Mouse (Mus musculus): ENCODE measurements around the gene Dkk1. TPM values are rescaled to one million over a fixed set of nuclear protein-coding genes. Genes with fewer than 3 reads are reported as not detected.
"Not testable (repeated sequence)": the region's sequence is repeated elsewhere in the genome, so short reads cannot be mapped to it uniquely, and the experiment has no call there.

The Dkk1 gene
- 2.3 and 4.3 TPM in 2 replicates for polyA plus RNA-seq (2015; fragmentation: Nextera tagmentation; extraction: Ambion mirVana)

DNA sequence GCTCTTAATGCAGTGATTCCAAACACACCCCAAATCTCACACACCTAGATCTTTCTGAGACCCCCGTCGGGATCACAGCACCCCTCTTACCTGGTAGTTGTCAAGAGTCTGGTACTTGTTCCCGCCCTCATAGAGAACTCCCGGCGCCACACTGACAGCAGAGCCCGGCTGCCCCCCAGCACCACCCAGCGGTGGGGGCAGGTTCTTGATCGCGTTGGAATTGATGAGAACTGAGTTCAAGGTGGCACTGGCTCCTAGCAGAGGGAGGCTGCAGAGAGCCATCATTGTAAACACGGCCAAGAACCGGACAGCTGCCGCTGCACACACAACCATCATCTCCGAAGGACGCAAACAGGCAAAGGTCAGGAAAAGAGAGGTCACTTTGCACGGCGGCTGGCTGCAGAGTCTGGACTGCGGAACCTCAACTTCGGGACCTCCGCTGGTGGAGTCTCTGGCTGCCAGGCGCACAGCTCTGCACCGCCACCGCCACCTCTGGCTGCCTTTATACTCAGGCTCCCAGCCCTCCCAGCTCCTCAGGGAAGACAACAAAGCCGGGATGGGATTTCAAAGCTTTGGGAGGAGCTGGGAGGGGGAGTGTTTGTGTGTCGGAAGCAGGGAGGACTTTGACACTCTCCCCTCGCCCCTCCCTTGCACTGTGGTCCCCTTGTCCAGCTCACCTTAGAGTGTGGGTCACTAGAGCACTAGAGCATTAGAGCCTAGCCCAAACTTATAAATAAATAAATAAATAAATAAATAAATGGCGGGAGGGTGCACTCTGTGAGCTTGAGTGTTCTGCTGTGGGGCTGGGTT is at the start of gene Dkk1:
TSS of gene Dkk1 (minus strand) at position 622 of the 810 bp plus-strand sequence.
- H3K27me3 ChIP-seq = peaks cover 74% of the 10 kb centered on the region
- under 1% methylated on average over 26 of the region's 26 CpGs for WGBS

DNA sequence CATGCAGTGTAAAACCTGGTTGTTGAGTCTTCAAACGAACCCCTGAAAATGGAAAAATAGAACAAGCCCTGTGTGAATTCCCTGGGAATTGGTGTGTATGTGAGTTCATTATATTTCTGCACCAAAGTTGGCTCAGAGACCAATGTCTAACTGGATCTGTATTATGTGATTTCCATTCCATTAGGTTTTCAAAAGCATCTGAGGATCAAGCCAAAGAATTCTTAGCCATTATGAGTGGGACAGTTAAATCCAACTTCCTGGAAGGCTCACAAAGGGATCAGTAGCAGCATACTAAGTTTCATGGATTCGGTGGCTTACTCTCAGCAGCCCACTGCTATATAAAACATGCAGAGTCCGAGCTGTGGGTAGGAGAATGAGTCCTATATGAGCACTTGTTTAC is 36.9 kb upstream of the Dkk1 start:
- no peak overlapping the region for H3K4me2 ChIP-seq (replicated peaks)
- H3K36me3 ChIP-seq = no peaks in the 10 kb centered on the region
- no peaks in the 10 kb centered on the region for H3K27me3 ChIP-seq
- H3K4me3 ChIP-seq (replicated peaks) = no peak overlapping the region
- ATAC-seq = no peak
- 62% methylated on average over 3 of the region's 3 CpGs for WGBS
- no peak overlapping the region for H3K27ac ChIP-seq
- H3K9me3 ChIP-seq = no peaks in the 10 kb centered on the region
- no peaks in the 10 kb centered on the region for H3K4me1 ChIP-seq (replicated peaks)
- no peak overlapping the region for H3K9ac ChIP-seq (replicated peaks)

More for the DNA sequence above, at the start of gene Dkk1:
- Histone ChIP-seq H3K9ac (replicated peaks) (peak within 1 kb of the TSS; percentile 50), H3K4me1 (replicated peaks) (peaks cover 27% of the 10 kb centered on the region), H3K36me3 (no peaks in the 10 kb centered on the region), H3K9me3 (no peaks in the 10 kb centered on the region), H3K4me2 (replicated peaks) (peak within 1 kb of the TSS; percentile 65), H3K4me3 (replicated peaks) (peak within 1 kb of the TSS; percentile 40), H3K27ac (peak within 1 kb of the TSS; percentile 39; the same call in 1 of the 2 replicates)
- peak; percentile 85 for ATAC-seq

DNA sequence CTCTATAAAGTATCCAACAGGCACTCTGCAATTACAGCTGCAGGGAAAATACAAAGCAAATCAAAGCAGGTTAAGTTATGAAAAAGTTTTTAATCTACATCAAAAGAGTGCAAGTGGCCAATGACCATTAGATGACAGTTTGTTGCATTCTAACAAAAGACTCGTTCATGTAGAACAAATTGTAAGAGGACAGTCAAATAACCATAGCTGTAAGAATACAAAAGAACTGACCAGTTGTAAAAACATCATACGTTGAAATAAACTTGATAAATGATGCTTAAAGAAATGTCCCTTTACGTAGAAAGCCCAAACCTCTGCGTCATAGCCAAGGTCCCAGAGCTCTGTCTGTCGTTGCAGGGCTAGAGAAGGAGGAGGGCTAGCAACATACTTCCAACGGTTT is 15.1 kb upstream of the Dkk1 start:
- WGBS = 50% methylated on average over 6 of the region's 6 CpGs
- Histone ChIP-seq H3K27me3 (no peaks in the 10 kb centered on the region), H3K9me3 (no peaks in the 10 kb centered on the region), H3K36me3 (no peaks in the 10 kb centered on the region), H3K9ac (replicated peaks) (no peak overlapping the region), H3K27ac (no peak overlapping the region), H3K4me1 (replicated peaks) (no peaks in the 10 kb centered on the region), H3K4me2 (replicated peaks) (no peak overlapping the region), H3K4me3 (replicated peaks) (no peak overlapping the region)
- ATAC-seq = no peak

DNA sequence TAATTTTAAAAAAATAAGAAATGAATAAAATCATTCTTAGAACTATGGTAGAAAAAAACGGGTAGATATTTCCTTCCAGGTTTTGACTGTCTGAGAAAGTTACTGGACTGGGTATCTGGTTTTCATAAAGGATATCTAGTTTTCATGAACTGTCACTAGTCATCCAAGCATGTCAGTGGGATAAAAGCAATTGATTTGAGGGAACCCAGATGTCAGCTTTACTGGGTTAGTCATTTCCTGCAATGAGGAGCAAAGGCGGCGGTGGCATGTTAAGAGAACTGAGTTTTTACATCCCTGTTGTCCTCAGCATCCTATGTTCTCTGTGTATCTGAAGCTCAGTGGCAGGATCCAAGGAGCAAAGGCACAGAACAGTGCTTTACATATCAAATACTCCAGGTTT is 14.4 kb upstream of the Dkk1 start:
- H3K9ac ChIP-seq (replicated peaks) = no peak overlapping the region
- H3K27ac ChIP-seq = no peak overlapping the region
- H3K9me3 ChIP-seq = no peaks in the 10 kb centered on the region
- H3K4me3 ChIP-seq (replicated peaks) = no peak overlapping the region
- ATAC-seq = no peak
- WGBS = 92% methylated on average over 3 of the region's 3 CpGs
- H3K4me2 ChIP-seq (replicated peaks) = no peak overlapping the region
- no peaks in the 10 kb centered on the region for H3K4me1 ChIP-seq (replicated peaks)
- no peaks in the 10 kb centered on the region for H3K36me3 ChIP-seq
- H3K27me3 ChIP-seq = no peaks in the 10 kb centered on the region

DNA sequence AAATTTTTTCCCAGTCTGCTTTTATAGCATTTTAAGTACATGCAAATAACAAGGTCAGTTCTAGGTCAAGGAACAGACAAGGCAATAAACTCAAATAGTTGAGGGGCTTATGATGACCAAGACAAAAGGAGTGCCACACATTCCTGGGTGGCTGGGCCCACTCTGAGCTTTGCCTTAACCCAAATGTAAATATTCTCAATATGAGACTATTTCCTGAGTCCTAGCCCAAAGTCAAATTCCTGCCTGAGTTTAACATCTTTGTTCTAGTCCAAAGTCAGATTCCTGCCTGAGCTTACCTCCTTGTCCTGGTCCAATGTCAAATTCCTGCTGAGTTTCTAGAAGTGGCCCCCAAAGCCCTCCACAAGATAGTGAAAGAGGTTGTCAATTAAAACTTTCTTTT is 8.6 kb upstream of the Dkk1 start:
- Histone ChIP-seq H3K9me3 (no peaks in the 10 kb centered on the region), H3K4me2 (replicated peaks) (no peak overlapping the region), H3K4me3 (replicated peaks) (no peak overlapping the region), H3K4me1 (replicated peaks) (peaks cover 6% of the 10 kb centered on the region; the same call in 1 of the 2 replicates), H3K27ac (no peak overlapping the region), H3K27me3 (peaks cover 9% of the 10 kb centered on the region), H3K9ac (replicated peaks) (no peak overlapping the region), H3K36me3 (no peaks in the 10 kb centered on the region)
- no peak for ATAC-seq

DNA sequence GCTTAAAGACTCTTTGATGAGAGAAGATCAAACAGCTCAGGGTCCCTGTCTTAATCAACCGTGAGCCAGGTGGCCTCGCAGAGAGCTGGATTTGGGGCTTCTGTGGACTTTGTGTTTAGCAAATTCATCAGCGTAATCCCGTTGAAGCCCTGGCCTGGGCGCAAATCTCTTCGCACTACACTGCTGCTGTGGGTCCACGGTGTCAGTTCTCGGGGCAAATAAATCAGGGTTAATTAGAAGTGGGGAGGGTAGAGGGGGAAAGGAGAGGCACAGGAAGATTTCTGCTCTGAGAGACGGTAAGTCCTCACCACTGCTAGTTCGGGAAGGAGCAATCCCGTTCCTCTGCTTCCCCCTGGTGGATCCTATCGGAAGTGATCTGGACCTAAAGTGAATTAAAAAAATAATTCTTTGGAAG is 5.0 kb upstream of the Dkk1 start:
- H3K4me1 ChIP-seq (replicated peaks) = peaks cover 17% of the 10 kb centered on the region
- peak; percentile 75 for ATAC-seq
- peak overlapping the region; percentile 54 for H3K4me2 ChIP-seq (replicated peaks)
- H3K4me3 ChIP-seq (replicated peaks) = peak overlapping the region; percentile 32
- under 1% methylated on average over 12 of the region's 12 CpGs for WGBS
- no peaks in the 10 kb centered on the region for H3K36me3 ChIP-seq
- no peak overlapping the region for H3K27ac ChIP-seq
- H3K27me3 ChIP-seq = peaks cover 31% of the 10 kb centered on the region
- no peaks in the 10 kb centered on the region for H3K9me3 ChIP-seq
- H3K9ac ChIP-seq (replicated peaks) = no peak overlapping the region; the same call in 1 of the 2 replicates

DNA sequence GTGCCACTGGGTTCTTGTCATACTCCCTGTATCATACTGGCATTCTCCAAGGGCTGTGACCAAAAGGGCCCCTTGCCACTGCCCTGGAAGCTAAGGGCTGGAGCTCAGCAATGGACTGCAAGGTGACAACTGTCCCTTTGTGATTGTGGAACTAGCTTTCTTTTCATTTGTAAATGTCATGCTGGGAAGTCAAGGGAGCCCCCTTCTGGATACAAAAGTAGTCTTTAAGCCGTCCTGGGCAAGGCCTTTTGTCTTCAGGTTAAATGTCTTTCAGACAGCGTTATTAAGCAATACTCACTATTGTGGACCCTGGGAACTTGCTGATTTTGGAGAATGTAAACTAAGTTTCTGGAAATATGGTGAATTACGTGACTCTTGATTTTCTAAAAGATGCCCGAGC is 4.3 kb upstream of the Dkk1 start:
- no peak for ATAC-seq
- H3K9ac ChIP-seq (replicated peaks) = no peak overlapping the region
- peaks cover 38% of the 10 kb centered on the region for H3K27me3 ChIP-seq
- no peak overlapping the region for H3K27ac ChIP-seq
- no peak overlapping the region for H3K4me2 ChIP-seq (replicated peaks)
- no peaks in the 10 kb centered on the region for H3K36me3 ChIP-seq
- H3K4me1 ChIP-seq (replicated peaks) = peaks cover 24% of the 10 kb centered on the region
- 4% methylated on average over 4 of the region's 4 CpGs for WGBS
- H3K9me3 ChIP-seq = no peaks in the 10 kb centered on the region
- no peak overlapping the region for H3K4me3 ChIP-seq (replicated peaks)

DNA sequence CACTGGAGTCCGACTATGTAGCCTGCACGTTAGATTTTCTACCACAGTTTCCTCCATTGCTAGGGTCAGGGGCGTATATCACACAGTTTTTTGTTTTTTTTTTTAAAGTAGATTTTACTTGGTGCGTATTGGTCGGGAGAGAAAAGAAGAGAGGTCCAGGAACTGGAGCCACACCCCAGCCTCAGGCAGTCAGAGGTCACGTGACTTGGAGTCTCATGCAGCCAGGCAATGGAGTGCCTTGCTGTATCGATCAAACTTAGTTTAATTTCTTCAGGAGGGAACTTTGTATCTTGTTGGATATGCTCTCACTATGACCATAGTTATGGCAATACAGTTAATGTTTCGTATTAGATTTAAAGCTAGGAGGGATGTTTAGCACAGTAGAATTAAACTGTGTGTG is 2.8 kb upstream of the Dkk1 start:
- no peaks in the 10 kb centered on the region for H3K9me3 ChIP-seq
- H3K9ac ChIP-seq (replicated peaks) = no peak overlapping the region
- ATAC-seq = no peak
- no peaks in the 10 kb centered on the region for H3K36me3 ChIP-seq
- peaks cover 30% of the 10 kb centered on the region for H3K4me1 ChIP-seq (replicated peaks)
- WGBS = 59% methylated on average over 8 of the region's 8 CpGs
- no peak overlapping the region for H3K4me2 ChIP-seq (replicated peaks)
- no peak overlapping the region for H3K27ac ChIP-seq
- H3K4me3 ChIP-seq (replicated peaks) = no peak overlapping the region
- peaks cover 53% of the 10 kb centered on the region for H3K27me3 ChIP-seq

DNA sequence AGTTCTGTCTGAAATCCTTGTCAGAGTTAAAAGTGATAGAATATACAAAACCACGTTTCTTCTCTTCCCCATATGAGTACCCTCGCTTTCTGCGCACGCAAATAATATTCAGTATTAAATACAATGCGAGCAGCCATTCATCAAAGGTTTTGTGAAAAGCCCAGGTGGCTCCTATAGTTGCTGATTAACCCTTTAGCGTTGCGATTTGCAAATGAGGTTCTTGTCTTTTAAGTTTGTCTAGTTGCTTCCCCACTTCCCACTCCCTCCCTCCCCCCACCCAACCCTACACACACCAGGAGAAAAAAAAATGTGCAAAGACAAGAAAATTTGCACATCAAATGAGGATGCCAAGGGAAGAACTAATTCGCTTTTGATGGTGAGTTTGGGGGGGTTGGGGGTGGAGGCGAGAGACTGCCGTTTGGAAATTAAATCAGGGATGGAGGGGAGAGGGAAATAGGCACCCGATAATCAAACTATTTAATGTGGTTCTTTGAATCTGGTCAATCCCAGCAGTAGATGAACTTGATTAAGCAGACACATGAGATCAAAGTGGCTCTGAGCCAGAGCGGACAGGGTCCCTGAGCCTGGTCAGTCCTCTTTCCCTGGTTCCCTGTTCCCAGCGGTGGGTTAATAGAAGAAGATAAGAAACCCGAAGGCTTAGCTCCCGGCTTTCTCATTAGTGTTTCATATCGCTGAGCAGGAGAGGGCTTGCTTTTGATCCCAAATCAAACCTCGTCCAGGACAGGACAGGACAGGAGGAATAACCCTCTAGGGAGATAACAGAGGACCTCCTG is 586 bp upstream of the Dkk1 start:
- H3K9me3 ChIP-seq = no peaks in the 10 kb centered on the region
- no peak overlapping the region for H3K27ac ChIP-seq
- H3K9ac ChIP-seq (replicated peaks) = peak overlapping the region; percentile 50; the same call in 1 of the 2 replicates
- H3K4me1 ChIP-seq (replicated peaks) = peaks cover 30% of the 10 kb centered on the region
- H3K27me3 ChIP-seq = peaks cover 73% of the 10 kb centered on the region
- peak overlapping the region; percentile 65 for H3K4me2 ChIP-seq (replicated peaks)
- peak; percentile 18; the same call in 1 of the 2 replicates for ATAC-seq
- under 1% methylated on average over 17 of the region's 17 CpGs for WGBS
- H3K36me3 ChIP-seq = no peaks in the 10 kb centered on the region
- peak overlapping the region; percentile 40 for H3K4me3 ChIP-seq (replicated peaks)

DNA sequence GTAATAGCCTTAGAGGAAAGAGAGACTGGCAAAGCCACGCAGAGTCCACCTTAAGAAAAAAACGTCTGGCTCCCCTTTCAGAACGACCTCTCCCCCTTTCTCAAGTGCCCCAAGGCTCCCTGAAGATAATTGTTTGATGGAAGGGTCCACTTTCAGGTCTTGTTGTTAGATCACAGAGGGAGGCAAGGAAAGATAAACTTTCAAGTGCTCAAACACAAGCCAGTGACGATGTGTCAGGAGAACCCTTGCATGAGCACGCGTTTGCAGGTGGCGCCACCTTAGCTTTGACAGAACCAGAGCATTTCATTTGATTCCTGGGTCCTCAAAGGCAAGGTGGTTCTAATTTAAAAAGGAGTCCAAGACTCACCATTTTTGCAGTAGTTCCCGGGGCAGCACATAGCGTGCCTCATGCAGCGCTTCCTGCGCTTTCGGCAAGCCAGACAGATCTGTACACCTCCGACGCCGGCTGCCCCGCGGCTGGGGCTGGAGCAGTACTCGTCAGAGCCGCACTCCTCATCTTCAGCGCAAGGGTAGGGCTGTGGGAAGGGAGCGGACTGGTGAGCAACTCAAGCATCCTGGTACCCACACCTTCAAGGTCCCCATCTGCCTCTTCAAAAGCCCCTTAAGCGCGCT is 938 bp downstream of the Dkk1 start:
- H3K4me3 ChIP-seq (replicated peaks) = peak overlapping the region; percentile 40
- peak overlapping the region; percentile 50 for H3K9ac ChIP-seq (replicated peaks)
- H3K4me1 ChIP-seq (replicated peaks) = peaks cover 24% of the 10 kb centered on the region
- H3K9me3 ChIP-seq = no peaks in the 10 kb centered on the region
- no peak overlapping the region for H3K27ac ChIP-seq
- peak; percentile 64 for ATAC-seq
- no peaks in the 10 kb centered on the region for H3K36me3 ChIP-seq
- H3K4me2 ChIP-seq (replicated peaks) = peak overlapping the region; percentile 65
- under 1% methylated on average over 23 of the region's 23 CpGs for WGBS
- peaks cover 72% of the 10 kb centered on the region for H3K27me3 ChIP-seq

DNA sequence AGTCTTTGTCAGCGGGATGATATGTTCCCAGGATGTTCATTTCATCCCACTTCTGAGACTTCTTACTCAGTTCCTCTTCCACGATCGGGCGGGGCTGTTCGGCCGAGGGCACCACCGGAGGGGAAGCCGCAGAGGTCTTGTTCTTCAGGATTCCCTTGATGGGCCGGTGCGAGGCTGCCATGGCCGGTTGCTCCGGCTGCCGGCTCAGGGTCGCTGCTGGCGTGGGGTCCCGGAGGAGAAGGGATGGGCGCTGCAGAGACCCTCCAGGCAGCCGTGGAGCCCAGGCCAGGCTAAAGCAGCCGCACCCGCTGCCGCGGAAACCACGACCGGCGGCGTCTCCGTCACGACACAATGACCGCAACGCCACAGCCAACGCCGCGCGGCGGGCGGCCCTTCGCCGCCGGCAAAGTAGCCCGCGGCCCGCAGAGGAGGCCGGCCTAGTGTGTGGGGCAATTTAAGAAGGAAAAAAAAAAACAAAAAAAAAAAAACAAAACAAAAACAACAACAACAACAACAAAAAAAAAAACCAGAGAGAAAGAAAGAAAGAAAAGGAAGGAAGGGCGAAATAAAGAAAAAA is 10.0 kb downstream of the Dkk1 start:
- not testable (repeated sequence) for H3K36me3 ChIP-seq; H3K27ac ChIP-seq; H3K9me3 ChIP-seq; H3K4me1 ChIP-seq (replicated peaks)
- 2% methylated on average over 44 of the region's 44 CpGs for WGBS
- ATAC-seq = peak; percentile 79
- peaks cover 31% of the 10 kb centered on the region for H3K27me3 ChIP-seq
- peak overlapping the region; percentile 64 for H3K4me2 ChIP-seq (replicated peaks)
- H3K4me3 ChIP-seq (replicated peaks) = peak overlapping the region; percentile 47
- H3K9ac ChIP-seq (replicated peaks) = peak overlapping the region; percentile 67
